Mouse (Mus musculus): ENCODE data around the gene Nsd2.
"Not testable (repeated sequence)": the region's sequence is repeated elsewhere in the genome, so short reads cannot be mapped to it uniquely, and the experiment has no call there.

Nsd2 gene

GRCm38 (mm10) chr5:33842549-33842948, 22.0 kb downstream of the Nsd2 start:
- DNase-seq (ENCODE audit: low read depth in 1 of 2, low spot score in 2 of 2) = no peak

- DNase-seq (ENCODE audit: low read depth in 1 of 2, low spot score in 2 of 2) = no peak
Measured at GRCm38 (mm10) chr5:33851466-33851865, 30.9 kb downstream of the Nsd2 start.

GRCm38 (mm10) chr5:33853086-33853485, 32.6 kb downstream of the Nsd2 start:
- DNase-seq (ENCODE audit: low read depth in 1 of 2, low spot score in 2 of 2) = no peak

GRCm38 (mm10) chr5:33854019-33854418, 33.5 kb downstream of the Nsd2 start:
- DNase-seq (ENCODE audit: low read depth in 1 of 2, low spot score in 2 of 2) = no peak

DNA sequence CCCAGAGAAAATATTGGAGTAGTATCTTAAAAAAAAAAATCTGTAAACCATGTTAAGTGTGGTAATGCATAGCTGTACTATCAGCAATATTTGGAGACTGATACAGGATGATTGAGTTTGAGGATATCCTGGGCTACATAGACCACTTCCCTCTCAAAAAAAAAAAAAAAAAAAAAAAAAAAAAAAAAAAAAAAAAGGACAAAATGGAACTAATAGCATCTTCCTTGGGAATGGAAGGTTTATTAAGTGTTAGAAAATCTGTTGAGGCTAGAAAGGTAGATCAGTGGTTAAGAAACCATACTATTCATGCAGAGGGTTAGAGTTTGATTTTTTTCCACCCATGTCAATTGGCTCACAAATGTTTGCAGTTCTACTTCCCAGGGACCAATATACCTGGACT, 37.2 kb downstream of the Nsd2 start:
- DNase-seq (ENCODE audit: low read depth in 1 of 2, low spot score in 2 of 2) = no peak

- DNase-seq (ENCODE audit: low read depth in 1 of 2, low spot score in 2 of 2) = no peak
Measured at GRCm38 (mm10) chr5:33875472-33875871, 54.9 kb downstream of the Nsd2 start.

GRCm38 (mm10) chr5:33881118-33881517, 60.6 kb downstream of the Nsd2 start:
- DNase-seq (ENCODE audit: low read depth in 1 of 2, low spot score in 2 of 2) = no peak

- DNase-seq (ENCODE audit: low read depth in 1 of 2, low spot score in 2 of 2) = no peak
Measured at GRCm38 (mm10) chr5:33893406-33893805, 72.9 kb downstream of the Nsd2 start.

GRCm38 (mm10) chr5:33895116-33895515, 74.6 kb downstream of the Nsd2 start:
- no peak for DNase-seq (ENCODE audit: low read depth in 1 of 2, low spot score in 2 of 2)

- no peak for DNase-seq (ENCODE audit: low read depth in 1 of 2, low spot score in 2 of 2)
Measured at GRCm38 (mm10) chr5:33897158-33897557, 76.6 kb downstream of the Nsd2 start.

DNA sequence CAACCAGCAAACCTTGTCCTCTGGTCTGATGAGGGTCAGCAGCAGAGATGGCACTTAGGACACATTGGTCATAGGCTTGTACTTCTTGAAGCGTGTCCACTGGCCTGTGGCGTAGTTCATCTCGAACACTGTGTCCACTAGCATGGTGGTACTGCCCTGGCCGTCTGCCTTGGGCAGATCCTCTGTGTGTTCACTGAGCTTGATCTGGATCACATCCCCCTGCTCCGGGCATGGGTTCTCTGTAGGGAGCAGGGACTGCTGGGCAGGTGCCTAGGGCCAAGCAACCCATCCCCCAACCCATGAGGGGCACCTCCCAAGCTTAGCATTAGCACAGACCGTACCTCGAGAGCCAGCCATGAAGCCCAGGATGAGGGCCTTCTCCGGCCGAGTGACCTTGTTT, 78.1 kb downstream of the Nsd2 start:
- no peak for DNase-seq (ENCODE audit: low read depth in 1 of 2, low spot score in 2 of 2)

- no peak for DNase-seq (ENCODE audit: low read depth in 1 of 2, low spot score in 2 of 2)
Measured at GRCm38 (mm10) chr5:33899245-33899644, 78.7 kb downstream of the Nsd2 start.

- no peak for DNase-seq (ENCODE audit: low read depth in 1 of 2, low spot score in 2 of 2)
Measured at GRCm38 (mm10) chr5:33900101-33900500, 79.6 kb downstream of the Nsd2 start.

- no peak for DNase-seq (ENCODE audit: low read depth in 1 of 2, low spot score in 2 of 2)
Measured at GRCm38 (mm10) chr5:33900701-33901263, 80.3 kb downstream of the Nsd2 start.

DNA sequence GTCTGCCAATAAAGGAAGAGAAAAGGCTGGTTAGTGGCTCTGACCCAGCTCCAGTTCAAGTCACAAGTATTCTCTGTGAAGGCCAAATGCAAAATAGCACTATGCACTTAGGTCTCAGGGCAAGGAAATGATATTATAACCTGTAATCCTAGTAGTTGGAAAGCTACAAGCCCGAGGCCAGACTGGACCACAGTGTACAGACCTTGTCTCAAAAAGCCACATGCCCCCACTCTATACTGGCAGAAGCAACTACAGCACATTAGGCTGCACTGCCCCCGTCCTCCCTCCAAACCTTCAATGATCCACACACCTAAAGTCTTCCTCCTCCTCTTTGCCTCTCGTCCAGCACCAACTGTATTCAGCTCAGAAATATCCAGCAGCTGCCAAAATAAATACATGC, 80.8 kb downstream of the Nsd2 start:
- no peak for DNase-seq (ENCODE audit: low read depth in 1 of 2, low spot score in 2 of 2)

GRCm38 (mm10) chr5:33902696-33903095, 82.2 kb downstream of the Nsd2 start:
- DNase-seq (ENCODE audit: low read depth in 1 of 2, low spot score in 2 of 2) = no peak

GRCm38 (mm10) chr5:33903176-33903575, 82.7 kb downstream of the Nsd2 start:
- no peak for DNase-seq (ENCODE audit: low read depth in 1 of 2, low spot score in 2 of 2)

- DNase-seq (ENCODE audit: low read depth in 1 of 2, low spot score in 2 of 2) = not testable (repeated sequence)
Measured at GRCm38 (mm10) chr5:33915031-33915430, 94.5 kb downstream of the Nsd2 start.

GRCm38 (mm10) chr5:33916616-33917015, 96.1 kb downstream of the Nsd2 start:
- not testable (repeated sequence) for DNase-seq (ENCODE audit: low read depth in 1 of 2, low spot score in 2 of 2)

DNA sequence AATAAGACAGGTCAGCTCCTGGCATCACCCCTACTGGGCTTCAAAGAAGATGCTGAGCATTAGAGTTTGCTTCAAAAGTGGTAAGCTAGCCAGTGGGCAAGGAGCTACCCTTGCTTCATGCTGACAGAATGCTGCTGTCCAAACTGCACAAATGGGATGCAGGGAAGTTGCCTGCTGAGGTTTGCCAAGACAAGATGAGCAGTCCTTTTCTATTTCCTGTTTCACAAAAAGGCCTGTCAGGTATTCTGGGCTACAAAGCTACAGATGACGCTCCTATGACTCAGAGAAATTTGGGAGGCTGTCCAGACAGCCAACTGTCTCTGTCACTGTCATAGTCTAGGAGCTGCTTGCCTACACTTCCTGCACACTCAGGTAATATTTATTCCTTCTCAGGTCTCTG, 98.9 kb downstream of the Nsd2 start:
- DNase-seq (ENCODE audit: low read depth in 1 of 2, low spot score in 2 of 2) = no peak

DNA sequence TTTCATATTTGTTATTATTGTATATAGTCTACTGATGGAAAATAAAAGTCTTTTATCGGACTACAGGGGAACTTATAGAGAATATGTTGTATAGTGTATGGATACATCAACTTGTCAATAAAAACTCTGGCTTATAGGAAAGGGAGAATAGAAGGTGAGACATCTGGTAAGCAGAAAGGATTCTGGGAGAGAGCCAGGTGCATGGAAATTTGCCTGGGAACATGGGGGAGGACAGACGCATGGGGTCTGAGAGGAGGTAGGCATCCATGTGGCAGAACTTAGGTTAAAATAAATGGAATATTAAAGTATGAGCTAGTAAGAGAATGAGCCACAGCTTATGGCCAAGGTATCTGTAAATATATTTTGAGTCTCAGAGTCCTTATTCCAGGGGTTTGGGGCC, 99.5 kb downstream of the Nsd2 start:
- no peak for DNase-seq (ENCODE audit: low read depth in 1 of 2, low spot score in 2 of 2)

DNA sequence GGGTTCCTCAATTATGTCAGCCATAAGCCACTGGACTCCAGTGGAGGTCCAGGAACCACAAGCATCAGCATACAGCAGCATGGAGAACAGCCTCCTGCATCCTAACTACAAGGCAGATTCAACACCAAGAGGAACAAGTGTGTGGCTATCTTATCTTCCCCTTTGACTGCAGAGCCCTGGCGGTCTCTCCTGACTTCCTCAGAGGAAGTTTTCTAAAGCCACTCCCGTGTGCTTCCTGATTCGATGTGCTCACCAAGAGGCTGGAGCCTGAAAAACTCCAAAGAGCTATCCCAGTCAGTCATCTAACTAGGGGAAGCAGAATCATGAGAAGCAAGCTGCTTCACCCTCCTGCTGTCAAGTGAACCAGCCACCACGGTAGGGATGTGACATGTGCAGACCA, 100.4 kb downstream of the Nsd2 start:
- no peak for DNase-seq (ENCODE audit: low read depth in 1 of 2, low spot score in 2 of 2)

- no peak for DNase-seq (ENCODE audit: low read depth in 1 of 2, low spot score in 2 of 2)
Measured at GRCm38 (mm10) chr5:33921486-33922235, 101.1 kb downstream of the Nsd2 start.

Data from monocyte, adult 2 months (primary cell).